In the genomic region with DNA sequence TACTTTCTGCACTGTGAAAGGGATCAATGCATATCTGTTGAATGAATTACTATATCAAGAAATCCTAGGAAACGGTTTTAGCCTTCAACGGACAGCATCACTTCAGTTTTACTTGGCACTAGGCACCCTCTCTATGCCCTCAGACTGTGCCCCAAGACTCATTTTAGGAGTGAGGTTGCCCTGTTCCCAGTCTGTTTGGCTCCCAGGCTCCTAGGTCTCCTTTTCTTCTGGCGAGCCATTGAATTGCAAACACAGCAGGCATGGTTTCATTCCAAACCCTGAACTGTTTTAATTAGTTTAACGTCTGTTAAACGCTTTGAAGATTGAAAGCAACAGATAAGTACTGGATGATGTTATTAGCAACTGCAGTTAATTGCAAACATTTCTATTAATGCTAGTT, we compare ENCODE assay signal across 9 mouse cellular contexts. TPM values are rescaled to one million over a fixed set of nuclear protein-coding genes. Genes with fewer than 3 reads are reported as not detected.
DNase-seq lines count a peak whose midpoint lies in the region; ATAC-seq and TF ChIP-seq lines count a peak whose summit lies in the region.
"Had no signal": no experiment of that assay in that cellular context is flagged by ENCODE, and none has a peak within 500 bp of the region (broad histone marks: within the 10 kb centered on the region; RNA-seq: fewer than 3 reads in every experiment).

No protein-coding gene starts in this region.

- 25% methylated on average over 5 of the region's 5 CpGs for WGBS in lung, embryonic 16.5 days
- 19% methylated on average over 5 of the region's 5 CpGs for WGBS in forebrain, embryonic 16.5 days
- 23% methylated on average over 5 of the region's 5 CpGs for WGBS in limb, embryonic 13.5 days
- 11% methylated on average over 5 of the region's 5 CpGs for WGBS in olfactory bulb, adult 2 months

- TF ChIP-seq POLR2A in olfactory bulb, adult 2 months (IDR thresholded peaks at IDR 0.05; ENCODE audit: insufficient read depth, low read depth, low read length): no peak

- H3K4me1 ChIP-seq in lung, embryonic 16.5 days (replicated peaks; ENCODE audit: control insufficient read depth, insufficient read depth, low read length): no peaks in the 10 kb centered on the region
- H3K4me1 ChIP-seq in forebrain, embryonic 16.5 days (replicated peaks; ENCODE audit: control insufficient read depth, insufficient read depth, low read length): peaks cover 5% of the 10 kb centered on the region; the same call in 1 of the 2 replicates
- no peaks in the 10 kb centered on the region for H3K4me1 ChIP-seq in limb, embryonic 13.5 days
- H3K4me1 ChIP-seq in olfactory bulb, adult 2 months (ENCODE audit: control insufficient read depth, insufficient read depth, low read length): no peaks in the 10 kb centered on the region

- no peaks in the 10 kb centered on the region for H3K36me3 ChIP-seq in lung, embryonic 16.5 days (ENCODE audit: control insufficient read depth, insufficient read depth, low read length)
- H3K36me3 ChIP-seq in forebrain, embryonic 16.5 days (ENCODE audit: control insufficient read depth, insufficient read depth): no peaks in the 10 kb centered on the region
- no peaks in the 10 kb centered on the region for H3K36me3 ChIP-seq in limb, embryonic 13.5 days

- H3K9me3 ChIP-seq in lung, embryonic 16.5 days (ENCODE audit: control insufficient read depth, low read length): no peaks in the 10 kb centered on the region
- H3K9me3 ChIP-seq in forebrain, embryonic 16.5 days (ENCODE audit: control insufficient read depth, low read length): no peaks in the 10 kb centered on the region
- H3K9me3 ChIP-seq in limb, embryonic 13.5 days: no peaks in the 10 kb centered on the region

- no peak for ATAC-seq in lung, embryonic 16.5 days (ENCODE audit: low read depth)
- peak; percentile 46 for ATAC-seq in forebrain, embryonic 16.5 days
- no peak for ATAC-seq in limb, embryonic 13.5 days (ENCODE audit: low FRiP score, low read depth)
- ATAC-seq: inflammation-experienced regulatory T-cells, adult 6 months had no signal

- no peaks in the 10 kb centered on the region for H3K27me3 ChIP-seq in lung, embryonic 16.5 days (ENCODE audit: control insufficient read depth, insufficient read depth, low read depth, low read length)
- no peaks in the 10 kb centered on the region; the same call in 1 of the 2 replicates for H3K27me3 ChIP-seq in forebrain, embryonic 16.5 days (replicated peaks; ENCODE audit: control insufficient read depth, insufficient read depth, low read length)
- peaks cover 40% of the 10 kb centered on the region for H3K27me3 ChIP-seq in limb, embryonic 13.5 days

- H3K9ac ChIP-seq in lung, embryonic 16.5 days (ENCODE audit: low read length): 0 out of 2 replicates have a peak overlapping the region, but pooled peaks have one; percentile 9
- H3K9ac ChIP-seq in forebrain, embryonic 16.5 days (replicated peaks; ENCODE audit: low read depth, low read length): no peak overlapping the region
- H3K9ac ChIP-seq in limb, embryonic 13.5 days: no peak overlapping the region

- peak overlapping the region; percentile 31 for H3K4me3 ChIP-seq in lung, embryonic 16.5 days (ENCODE audit: low read length)
- H3K4me3 ChIP-seq in forebrain, embryonic 16.5 days (replicated peaks; ENCODE audit: low read length): peak overlapping the region; percentile 61
- H3K4me3 ChIP-seq in limb, embryonic 13.5 days: peak overlapping the region; percentile 54; the same call in 1 of the 2 replicates
- H3K4me3 ChIP-seq in olfactory bulb, adult 2 months (ENCODE audit: insufficient read depth, low read depth, low read length): peak overlapping the region; percentile 93; the same call in 1 of the 2 replicates

- DNase-seq in lung, postnatal 4 days: no peak
- no peak for DNase-seq in layer of hippocampus, adult 18-20 months (ENCODE audit: low spot score in 2 of 2)
- DNase-seq in c-Kit-positive CD71-positive TER-119-positive erythroid progenitor cells, embryonic 14.5 days (ENCODE audit: low spot score): no peak
- DNase-seq in right cerebral cortex, postnatal 4 days: no peak

- no peak for TF ChIP-seq CTCF in olfactory bulb, adult 2 months (IDR thresholded peaks at IDR 0.05; ENCODE audit: insufficient read depth, low read depth, low read length)

- no peak overlapping the region for H3K27ac ChIP-seq in lung, embryonic 16.5 days (ENCODE audit: low read length)
- no peak overlapping the region for H3K27ac ChIP-seq in forebrain, embryonic 16.5 days (ENCODE audit: low read length)
- H3K27ac ChIP-seq in limb, embryonic 13.5 days: no peak overlapping the region; the same call in 1 of the 2 replicates
- H3K27ac ChIP-seq in olfactory bulb, adult 2 months (ENCODE audit: insufficient read depth, low read depth, low read length): no peak overlapping the region

- H3K4me2 ChIP-seq in lung, embryonic 16.5 days (ENCODE audit: low read depth, low read length): peak overlapping the region; percentile 81
- peak overlapping the region; percentile 89 for H3K4me2 ChIP-seq in forebrain, embryonic 16.5 days (ENCODE audit: low read length)
- peak overlapping the region; percentile 84 for H3K4me2 ChIP-seq in limb, embryonic 13.5 days (replicated peaks)

RNA-seq across cellular contexts. Expression of a gene that starts 0.6 kb away (rescaled TPM):
- 1.4 and 2.0 TPM in 2 replicates for polyA plus RNA-seq in lung, embryonic 16.5 days (2015; fragmentation: Nextera tagmentation; extraction: Ambion mirVana)
- 1.7 and 2.0 TPM in 2 replicates for polyA plus RNA-seq in forebrain, embryonic 16.5 days (2015; fragmentation: Nextera tagmentation; extraction: Ambion mirVana)
- polyA plus RNA-seq in limb, embryonic 13.5 days (2015; fragmentation: Nextera tagmentation; extraction: Ambion mirVana): 2.7 and 2.8 TPM in 2 replicates
- not detected in 2 replicates for polyA plus RNA-seq in olfactory bulb, adult 2 months (2012; ENCODE audit: insufficient read depth, insufficient read length, low replicate concordance, missing spikeins)
- 1 to 10 TPM; 4.4 to 7.0 TPM for total RNA-seq in layer of hippocampus, adult 18-20 months (2021)
- polyA plus RNA-seq: inflammation-experienced regulatory T-cells, adult 6 months had no signal

Comparison
In these comparisons a context has a peak if more than half of its experiments do, and no peak if none do; other contexts are left out.
1. H3K4me3 ChIP-seq: peak in every context shown above with its lines; median percentile 93 in olfactory bulb, adult 2 months; 61 in forebrain, embryonic 16.5 days; 54 in limb, embryonic 13.5 days; 31 in lung, embryonic 16.5 days.